Mouse (Mus musculus) neural tube, embryonic 14.5 days (tissue): ENCODE measurements around the gene Nav2. TPM values are rescaled to one million over a fixed set of nuclear protein-coding genes. Genes with fewer than 3 reads are reported as not detected.

Experiments used
- ATAC-seq: fragments of 200-750 bp; cut with Nextera tagmentation; 2 replicates; pipeline ENCODE4 v1.8.0; 2017; ENCODE audit warnings: low read depth, mild to moderate bottlenecking, moderate TSS enrichment, moderate library complexity
- H3K27ac ChIP-seq: fragments of 300-500 bp; sonication (generic); 2 replicates; pipeline ENCODE4 v1.5.1; 2014; ENCODE audit warnings: low read depth, mild to moderate bottlenecking, control low read depth, low read length, moderate library complexity, mixed read lengths
- H3K27me3 ChIP-seq: fragments of 300-500 bp; sonication (generic); 2 replicates; pipeline ENCODE4 v1.6.1; 2014; ENCODE audit warnings: low read length; ENCODE audit not compliant: control insufficient read depth, insufficient read depth
- H3K36me3 ChIP-seq: fragments of 300-500 bp; sonication (generic); 2 replicates; pipeline ENCODE4 v1.6.1; 2014; ENCODE audit warnings: low read length, mixed read lengths; ENCODE audit not compliant: control insufficient read depth, insufficient read depth
- H3K4me1 ChIP-seq: fragments of 300-500 bp; sonication (generic); 2 replicates; pipeline ENCODE4 v1.6.1; 2014; ENCODE audit warnings: low read length; ENCODE audit not compliant: control insufficient read depth, insufficient read depth
- H3K4me2 ChIP-seq: fragments of 300-500 bp; sonication (generic); 2 replicates; pipeline ENCODE4 v1.6.1; 2014; ENCODE audit warnings: mild to moderate bottlenecking, low read depth, low read length, control low read depth
- H3K4me3 ChIP-seq: fragments of 300-500 bp; sonication (generic); 2 replicates; pipeline ENCODE4 v1.5.1; 2014; ENCODE audit warnings: low read depth, low read length, control low read depth, mixed read lengths
- H3K9ac ChIP-seq: fragments of 300-500 bp; sonication (generic); replicated peaks from 2 replicates; pipeline ENCODE4 v1.6.1; 2014; ENCODE audit warnings: low read depth, mild to moderate bottlenecking, control low read depth, low read length, mixed read lengths
- H3K9me3 ChIP-seq: fragments of 300-500 bp; sonication (generic); 2 replicates; pipeline ENCODE4 v1.6.1; 2016; ENCODE audit warnings: low read length; ENCODE audit not compliant: control insufficient read depth
- WGBS: fragments of 180-500 bp; shearing (Covaris S2); extraction: QIAGEN DNeasy Blood & Tissue Kit; methylation state at CpG from one replicate; pipeline ENCODE4 v1.1.7; 2014; 5-methylcytosine and 5-hydroxymethylcytosine counted together
- polyA plus RNA-seq: library from polyadenylated mRNA; unstranded; fragments of >200 nt; fragmentation: Nextera tagmentation; extraction: Ambion mirVana; gene quantifications from 2 replicates; pipeline ENCODE4 v1.2.1, GENCODE M21; 2014

Gene Nav2
- polyA plus RNA-seq, 1 experiment from 2014 or later = 36.5 TPM

- 61% methylated on average over 7 of the region's 7 CpGs for WGBS
These were observed 235.4 kb downstream of the Nav2 start for GRCm38 (mm10) chr7:49143966-49144365.

GRCm38 (mm10) chr7:49145749-49146670, 237.5 kb downstream of the Nav2 start:
- Histone ChIP-seq H3K4me1 (peaks cover 10% of the 10 kb centered on the region; the same call in 1 of the 2 replicates), H3K4me2 (no peak overlapping the region), H3K36me3 (no peaks in the 10 kb centered on the region), H3K4me3 (no peak overlapping the region), H3K27ac (peak overlapping the region; percentile 79), H3K9me3 (no peaks in the 10 kb centered on the region; the same call in 1 of the 2 replicates), H3K9ac (peak overlapping the region; percentile 47; the same call in 1 of the 2 replicates), H3K27me3 (no peaks in the 10 kb centered on the region)
- ATAC-seq = peak; percentile 75
- WGBS = 35% methylated on average over 22 of the region's 22 CpGs

More at GRCm38 (mm10) chr7:49143966-49144365, 235.4 kb downstream of the Nav2 start:
- Histone ChIP-seq H3K9ac (no peak overlapping the region), H3K27me3 (no peaks in the 10 kb centered on the region), H3K36me3 (no peaks in the 10 kb centered on the region), H3K4me2 (no peak overlapping the region), H3K9me3 (no peaks in the 10 kb centered on the region; the same call in 1 of the 2 replicates), H3K27ac (no peak overlapping the region), H3K4me1 (peaks cover 10% of the 10 kb centered on the region; the same call in 1 of the 2 replicates), H3K4me3 (no peak overlapping the region)
- ATAC-seq = no peak

GRCm38 (mm10) chr7:49152297-49152696, 243.8 kb downstream of the Nav2 start:
- Histone ChIP-seq H3K9ac (no peak overlapping the region), H3K36me3 (no peaks in the 10 kb centered on the region), H3K27me3 (no peaks in the 10 kb centered on the region), H3K4me2 (no peak overlapping the region), H3K27ac (peak overlapping the region; percentile 1), H3K9me3 (0 out of 2 replicates have a peak, but pooled peaks cover 3% of the 10 kb centered on the region), H3K4me1 (peaks cover 5% of the 10 kb centered on the region; the same call in 1 of the 2 replicates), H3K4me3 (no peak overlapping the region)
- 32% methylated on average over 5 of the region's 5 CpGs for WGBS
- peak; percentile 76; the same call in 1 of the 2 replicates for ATAC-seq

GRCm38 (mm10) chr7:49152713-49153112, 244.2 kb downstream of the Nav2 start:
- H3K4me3 ChIP-seq = no peak overlapping the region
- H3K36me3 ChIP-seq = no peaks in the 10 kb centered on the region
- H3K4me1 ChIP-seq = peaks cover 5% of the 10 kb centered on the region; the same call in 1 of the 2 replicates
- WGBS = 56% methylated on average over 9 of the region's 9 CpGs
- no peaks in the 10 kb centered on the region for H3K27me3 ChIP-seq
- 0 out of 2 replicates have a peak overlapping the region, but pooled peaks have one; percentile 3 for H3K9ac ChIP-seq
- H3K9me3 ChIP-seq = 0 out of 2 replicates have a peak, but pooled peaks cover 3% of the 10 kb centered on the region
- H3K4me2 ChIP-seq = no peak overlapping the region
- ATAC-seq = peak; percentile 32; the same call in 1 of the 2 replicates
- peak overlapping the region; percentile 1; the same call in 1 of the 2 replicates for H3K27ac ChIP-seq

- ATAC-seq = no peak
- Histone ChIP-seq H3K4me2 (no peak overlapping the region), H3K27ac (no peak overlapping the region), H3K9me3 (0 out of 2 replicates have a peak, but pooled peaks cover 3% of the 10 kb centered on the region), H3K4me1 (peaks cover 15% of the 10 kb centered on the region), H3K4me3 (no peak overlapping the region), H3K9ac (no peak overlapping the region), H3K27me3 (no peaks in the 10 kb centered on the region), H3K36me3 (no peaks in the 10 kb centered on the region)
- WGBS = 69% methylated on average over 12 of the region's 12 CpGs
These were observed 250.3 kb downstream of the Nav2 start for GRCm38 (mm10) chr7:49158641-49159381.

DNA sequence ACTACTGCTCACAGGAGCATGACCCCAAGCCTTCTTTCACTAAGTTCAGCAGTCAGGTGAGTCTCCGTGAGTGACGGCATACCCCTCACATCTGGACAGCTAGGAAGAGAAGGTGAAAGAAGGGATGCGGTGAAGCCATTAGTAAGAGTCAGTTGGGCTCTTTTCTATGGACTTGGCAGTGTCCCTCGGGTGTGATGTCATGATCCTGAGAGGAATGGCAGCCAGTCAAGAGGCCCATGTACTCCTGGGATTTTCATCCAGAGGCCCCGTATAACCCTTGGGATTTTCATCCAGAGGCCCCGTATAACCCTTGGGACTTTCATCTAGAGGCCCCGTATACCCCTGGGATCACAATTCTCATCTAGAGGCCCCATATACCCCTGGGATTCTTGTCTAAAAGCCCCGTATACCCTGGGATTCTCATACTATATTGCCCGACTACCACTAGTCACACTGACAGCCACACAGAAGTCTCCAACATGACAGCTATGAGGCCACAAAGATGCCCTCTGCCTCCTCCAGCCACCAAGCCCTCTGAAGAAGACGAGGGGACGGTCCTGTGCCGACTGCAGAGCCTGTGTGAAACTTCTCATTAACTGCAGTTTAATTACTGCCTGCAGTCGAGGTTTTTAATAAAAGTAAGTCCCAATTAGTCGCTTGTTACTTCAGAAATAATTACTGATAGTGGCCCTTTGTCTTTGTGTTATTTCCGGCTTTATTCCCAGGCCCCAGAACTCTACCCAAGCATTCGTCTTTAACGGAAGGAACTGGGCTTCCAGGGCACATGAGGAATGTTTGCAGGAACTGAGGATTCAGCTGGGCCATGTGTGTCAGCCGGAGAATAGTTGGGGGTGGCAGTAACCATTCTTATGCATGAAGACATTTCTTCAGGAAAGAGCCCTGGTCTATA, 251.4 kb downstream of the Nav2 start:
- Histone ChIP-seq H3K9me3 (0 out of 2 replicates have a peak, but pooled peaks cover 3% of the 10 kb centered on the region), H3K9ac (no peak overlapping the region), H3K36me3 (no peaks in the 10 kb centered on the region), H3K4me2 (no peak overlapping the region), H3K27me3 (no peaks in the 10 kb centered on the region), H3K27ac (no peak overlapping the region), H3K4me3 (no peak overlapping the region), H3K4me1 (peaks cover 17% of the 10 kb centered on the region)
- 69% methylated on average over 18 of the region's 18 CpGs for WGBS
- ATAC-seq = no peak; the same call in 1 of the 2 replicates

GRCm38 (mm10) chr7:49162079-49162478, 253.6 kb downstream of the Nav2 start:
- Histone ChIP-seq H3K36me3 (no peaks in the 10 kb centered on the region), H3K4me3 (no peak overlapping the region), H3K9me3 (no peaks in the 10 kb centered on the region), H3K4me1 (peaks cover 17% of the 10 kb centered on the region), H3K27me3 (no peaks in the 10 kb centered on the region), H3K4me2 (no peak overlapping the region), H3K9ac (no peak overlapping the region), H3K27ac (no peak overlapping the region)
- 47% methylated on average over 9 of the region's 9 CpGs for WGBS
- no peak for ATAC-seq

DNA sequence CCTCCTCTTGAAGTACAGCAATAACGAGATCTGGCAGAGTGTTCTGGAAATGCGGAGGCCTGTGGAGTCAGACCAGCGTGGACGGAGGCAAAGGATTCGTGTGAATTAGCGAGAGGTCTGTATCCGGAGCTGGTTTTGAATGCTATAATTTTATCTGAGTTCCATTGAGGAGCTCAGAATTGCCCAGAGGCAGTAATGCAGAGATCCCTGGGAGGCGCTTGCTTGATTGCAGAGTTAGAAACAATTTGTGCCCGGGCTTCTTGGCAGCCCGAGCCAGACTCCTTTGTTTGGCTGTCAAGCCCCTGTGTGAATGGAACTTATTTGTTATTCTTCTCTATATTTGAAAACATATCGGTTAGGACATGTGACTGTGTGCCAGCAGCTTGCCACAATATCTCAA, 255.3 kb downstream of the Nav2 start:
- H3K4me3 ChIP-seq = no peak overlapping the region
- H3K4me1 ChIP-seq = peaks cover 17% of the 10 kb centered on the region
- H3K4me2 ChIP-seq = no peak overlapping the region
- no peaks in the 10 kb centered on the region for H3K27me3 ChIP-seq
- H3K9ac ChIP-seq = no peak overlapping the region
- no peaks in the 10 kb centered on the region for H3K36me3 ChIP-seq
- H3K9me3 ChIP-seq = no peaks in the 10 kb centered on the region
- 33% methylated on average over 11 of the region's 11 CpGs for WGBS
- ATAC-seq = no peak
- H3K27ac ChIP-seq = peak overlapping the region; percentile 45; the same call in 1 of the 2 replicates
